In the genomic region with DNA sequence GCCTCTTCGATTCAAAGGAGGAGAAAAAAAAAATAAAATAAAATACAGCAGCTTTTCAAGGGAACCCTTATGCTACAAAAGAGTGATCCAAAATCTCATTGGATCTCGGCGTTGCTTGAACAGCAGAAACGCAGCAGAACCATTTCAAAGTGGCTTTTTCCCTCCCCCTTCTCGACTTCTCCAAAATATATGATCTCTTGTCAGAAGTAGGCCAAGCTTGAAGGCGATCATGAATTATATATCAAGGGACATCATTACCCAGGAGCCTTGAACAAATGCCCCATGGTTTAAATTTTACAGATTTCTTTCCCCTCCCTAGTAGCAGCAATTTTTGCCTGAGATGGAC, we compare ENCODE assay signal across 8 mouse cellular contexts. TPM values are rescaled to one million over a fixed set of nuclear protein-coding genes. Genes with fewer than 3 reads are reported as not detected.
A peak's percentile ranks its signal among the peaks of the same experiment; 100 is the strongest.
DNase-seq lines count a peak whose midpoint lies in the region; ATAC-seq and TF ChIP-seq lines count a peak whose summit lies in the region.

No protein-coding gene starts in this region.

- no peak for ATAC-seq in intestine, embryonic 16.5 days

- H3K4me2 ChIP-seq in intestine, embryonic 16.5 days (ENCODE audit: low read depth, low read length) = peak overlapping the region; percentile 18

- peak overlapping the region; percentile 24; the same call in 1 of the 2 replicates for H3K27ac ChIP-seq in cerebellum, adult 2 months (ENCODE audit: insufficient read depth, low read length)
- peak overlapping the region; percentile 85 for H3K27ac ChIP-seq in left cerebral cortex, adult 2 months
- H3K27ac ChIP-seq in intestine, embryonic 16.5 days (ENCODE audit: low read length) = 0 out of 2 replicates have a peak overlapping the region, but pooled peaks have one; percentile 42

- no peaks in the 10 kb centered on the region for H3K36me3 ChIP-seq in intestine, embryonic 16.5 days (ENCODE audit: control insufficient read depth, insufficient read depth, low read length)

- no peak for TF ChIP-seq POLR2A in cerebellum, adult 2 months (IDR thresholded peaks at IDR 0.05; ENCODE audit: borderline replicate concordance, insufficient read depth, low read length)

- no peaks in the 10 kb centered on the region for H3K27me3 ChIP-seq in cerebellum, adult 2 months (ENCODE audit: control insufficient read depth, insufficient read depth, low read length)
- no peaks in the 10 kb centered on the region for H3K27me3 ChIP-seq in intestine, embryonic 16.5 days (replicated peaks; ENCODE audit: control insufficient read depth, insufficient read depth, low read length)

- no peaks in the 10 kb centered on the region for H3K9me3 ChIP-seq in intestine, embryonic 16.5 days (ENCODE audit: control insufficient read depth, low read length)

- intact Hi-C loops in left cerebral cortex, adult 2 months (cut with DNase I) = loop anchor here (2.0 kb wide), 1 partner anchor 25 kb away; a partner anchor contains a TSS
- intact Hi-C loops in left cerebral cortex, postnatal 25 days (cut with DNase I) = no loop called here

- DNase-seq in cerebellum, adult 2 months = no peak
- no peak for DNase-seq in cerebellum, adult 9-10 months
- no peak for DNase-seq in left cerebral cortex, adult 2 months (ENCODE audit: extremely low spot score in 1 of 2, low spot score in 2 of 2)
- DNase-seq in left cerebral cortex, postnatal 25 days (ENCODE audit: low spot score in 2 of 2) = no peak
- peak; percentile 45 for DNase-seq in retina, embryonic 14.5 days (ENCODE audit: low spot score)
- DNase-seq in right cerebral cortex, postnatal 36 days (ENCODE audit: low spot score in 2 of 2) = no peak
- no peak for DNase-seq in lung, postnatal 10 days

- peaks cover 10% of the 10 kb centered on the region; the same call in 1 of the 2 replicates for H3K4me1 ChIP-seq in cerebellum, adult 2 months (ENCODE audit: control insufficient read depth, insufficient read depth, low read length)
- 0 out of 2 replicates have a peak, but pooled peaks cover 4% of the 10 kb centered on the region for H3K4me1 ChIP-seq in intestine, embryonic 16.5 days (ENCODE audit: control insufficient read depth, insufficient read depth, low read length)

- peak overlapping the region; percentile 51 for H3K4me3 ChIP-seq in cerebellum, adult 2 months (replicated peaks; ENCODE audit: insufficient read depth, low read depth, low read length)
- H3K4me3 ChIP-seq in left cerebral cortex, adult 2 months = no peak overlapping the region
- no peak overlapping the region for H3K4me3 ChIP-seq in intestine, embryonic 16.5 days (ENCODE audit: low read length)

- no peak for TF ChIP-seq CTCF in cerebellum, adult 2 months (IDR thresholded peaks at IDR 0.05; ENCODE audit: borderline replicate concordance, insufficient read depth, low read depth, low read length)
- no peak for TF ChIP-seq CTCF in left cerebral cortex, adult 2 months (IDR thresholded peaks at IDR 0.05)

- 5% methylated on average over 6 of the region's 6 CpGs for WGBS in cerebellum, adult 2 months
- 59% methylated on average over 6 of the region's 6 CpGs for whole genome bisulfite sequencing in intestine, embryonic 16.5 days

- H3K9ac ChIP-seq in intestine, embryonic 16.5 days (ENCODE audit: low read depth, low read length) = peak overlapping the region; percentile 35

RNA-seq across cellular contexts. Expression of a gene that starts 25.8 kb away (rescaled TPM):
- polyA plus RNA-seq in cerebellum, adult 2 months (2012; rRNA removed) = 19.6 and 21.7 TPM in 2 replicates
- total RNA-seq in left cerebral cortex, adult 2 months (2021) = 100 to 1,000 TPM; 174 to 176 TPM
- total RNA-seq in left cerebral cortex, postnatal 25 days (2021) = 100 to 1,000 TPM; 206 to 223 TPM
- 7.8 and 8.6 TPM in 2 replicates for polyA plus RNA-seq in intestine, embryonic 16.5 days (2015; fragmentation: Nextera tagmentation; extraction: Ambion mirVana)

Comparison
In these comparisons a context has a peak if more than half of its experiments do, and no peak if none do; other contexts are left out.
1. H3K27ac ChIP-seq: peak in every context shown above with its lines; median percentile 85 in left cerebral cortex, adult 2 months; 42 in intestine, embryonic 16.5 days; 24 in cerebellum, adult 2 months.